Mouse (Mus musculus): Measurements from ENCODE around the gene Nr4a2.

DNA sequence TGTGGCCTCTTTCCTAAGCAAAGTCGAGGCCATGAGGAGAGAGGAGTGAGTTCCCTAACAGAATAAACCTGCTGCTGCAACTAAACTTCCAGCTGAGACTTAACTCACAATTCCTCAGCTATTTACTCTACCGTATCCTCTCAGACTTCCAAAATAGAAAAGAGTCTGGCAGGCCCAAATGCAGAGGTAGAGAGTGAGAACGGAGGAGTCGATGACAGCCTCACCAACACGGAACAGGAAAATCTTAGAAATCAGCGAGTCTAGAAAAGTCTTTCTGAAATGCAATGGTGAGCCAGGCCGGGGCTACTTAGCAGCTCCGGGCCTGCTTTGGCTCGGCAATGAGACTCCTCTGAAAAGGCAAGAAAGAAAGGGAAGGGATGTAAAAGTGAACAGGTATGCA lies 51.4 kb downstream of the Nr4a2 start:
- TF ChIP-seq CTCF (IDR thresholded peaks at IDR 0.05; ENCODE audit: insufficient read depth, low read depth, low read length) = no peak
- no peak for TF ChIP-seq POLR2A (IDR thresholded peaks at IDR 0.05; ENCODE audit: insufficient read depth, low read depth, low read length)
